Mouse (Mus musculus): ENCODE data around the gene Acot9.
A peak's percentile ranks its signal among the peaks of the same experiment; 100 is the strongest.

Gene Acot9

DNA sequence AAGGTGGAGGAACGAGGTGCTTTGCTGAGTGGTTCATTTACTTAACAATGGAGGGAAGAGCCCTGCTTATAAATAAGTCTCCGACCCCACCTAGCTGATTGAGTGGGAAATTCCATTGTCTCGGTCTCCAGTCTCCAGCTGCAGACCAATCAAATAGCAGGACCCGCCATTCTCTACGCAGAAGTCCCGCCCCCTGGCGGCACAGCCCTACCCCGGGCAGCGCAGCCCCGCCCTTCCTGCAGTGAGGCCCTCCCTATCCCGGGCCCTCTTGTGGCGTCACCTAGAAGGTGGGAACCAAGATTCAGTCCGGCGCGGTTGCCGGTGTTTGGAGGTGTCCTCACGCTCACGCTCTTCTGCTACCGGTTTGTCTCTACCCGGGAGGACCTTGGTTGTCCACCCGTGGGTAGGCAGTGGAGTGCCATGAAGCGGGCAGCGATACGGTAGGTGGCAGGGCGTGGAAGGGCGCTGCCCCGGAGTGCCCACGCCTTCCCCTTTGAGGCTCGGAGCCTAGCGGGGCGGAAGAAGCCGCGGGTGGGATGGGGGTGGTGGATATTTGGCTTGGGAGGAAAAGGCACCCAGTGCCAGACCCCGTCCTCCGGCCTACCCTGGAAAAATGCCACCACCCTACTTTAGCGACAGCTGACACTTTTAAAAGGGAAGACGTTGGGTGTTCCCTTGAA is at the start of gene Acot9:
Gene Acot9, plus strand, starts transcription at position 209 of the 680 bp plus-strand sequence.
- DNase-seq: peak; percentile 80

DNA sequence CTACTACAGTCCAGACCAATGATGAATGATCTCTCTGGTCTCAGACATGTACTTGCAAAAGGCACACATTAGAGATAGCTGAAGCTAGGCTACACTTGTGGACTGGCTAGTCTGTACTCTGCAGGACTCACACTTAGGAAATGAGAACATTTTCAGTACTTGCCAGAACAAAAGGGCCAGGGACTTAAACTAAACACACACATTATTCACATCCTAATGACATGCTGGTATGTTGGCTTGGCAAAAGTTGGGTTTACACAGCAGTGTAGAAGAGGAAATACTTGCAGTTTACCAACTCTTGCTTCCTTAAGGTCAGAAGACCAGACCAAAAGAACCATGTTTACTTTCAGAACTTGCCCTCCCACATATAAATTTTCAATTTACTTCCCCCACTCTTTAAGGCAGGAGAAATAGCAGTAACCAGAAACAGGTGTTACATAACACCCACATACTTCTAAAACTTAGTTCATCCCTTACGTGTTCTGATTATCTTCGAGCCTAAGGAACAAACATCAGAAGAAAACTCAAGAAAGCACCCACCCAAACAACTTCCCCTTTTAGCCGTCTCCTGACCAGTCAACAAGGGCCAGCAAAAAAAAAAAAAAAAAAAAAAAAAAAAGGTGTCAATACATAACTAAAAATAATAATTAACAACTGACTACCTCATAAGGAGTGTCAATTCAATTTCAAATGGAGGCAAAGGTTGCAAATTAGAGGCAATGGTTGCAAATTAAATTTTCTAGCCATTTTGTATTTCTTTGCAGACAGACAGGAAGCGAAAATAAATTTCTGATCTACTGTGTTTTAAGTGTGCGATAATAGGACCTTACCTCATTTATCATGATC is 47.7 kb upstream of the Acot9 start:
- no peak for DNase-seq

DNA sequence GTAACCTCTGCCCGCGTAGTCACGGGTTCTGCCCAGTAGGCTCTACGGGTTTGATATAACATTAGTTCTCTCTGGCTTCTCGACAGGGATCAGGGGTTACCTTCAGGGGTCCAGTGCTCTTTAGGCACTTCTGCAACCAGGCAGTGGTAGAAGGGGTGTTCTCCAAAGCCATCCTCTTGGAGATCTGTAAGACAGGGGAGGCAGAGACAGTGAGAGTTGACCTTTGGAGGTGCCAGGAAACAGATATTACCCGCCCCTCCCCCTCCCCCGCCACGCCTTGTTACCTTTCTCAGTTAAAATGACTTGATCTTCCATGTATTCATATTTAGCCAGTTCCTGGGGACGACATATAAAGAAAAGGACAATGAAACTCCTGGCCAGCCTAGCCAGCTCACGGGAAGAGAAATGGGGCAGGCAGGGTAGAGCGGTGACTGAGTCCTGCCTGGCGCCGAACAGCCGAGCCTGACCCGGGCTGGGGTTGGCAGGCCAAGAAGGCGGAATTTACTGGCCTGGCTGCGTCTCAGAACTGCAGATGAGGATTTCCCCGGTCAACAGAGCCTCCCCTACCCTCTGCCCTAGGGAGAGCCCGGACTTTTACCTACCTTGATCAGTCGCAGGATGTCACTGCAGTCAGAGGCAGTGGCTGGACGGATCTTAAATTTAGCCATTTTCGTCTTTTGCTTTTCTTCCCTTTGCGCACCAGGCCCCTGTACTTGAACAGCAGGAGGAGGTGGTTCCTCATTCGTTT is 46.6 kb upstream of the Acot9 start:
- peak; percentile 29 for DNase-seq

DNA sequence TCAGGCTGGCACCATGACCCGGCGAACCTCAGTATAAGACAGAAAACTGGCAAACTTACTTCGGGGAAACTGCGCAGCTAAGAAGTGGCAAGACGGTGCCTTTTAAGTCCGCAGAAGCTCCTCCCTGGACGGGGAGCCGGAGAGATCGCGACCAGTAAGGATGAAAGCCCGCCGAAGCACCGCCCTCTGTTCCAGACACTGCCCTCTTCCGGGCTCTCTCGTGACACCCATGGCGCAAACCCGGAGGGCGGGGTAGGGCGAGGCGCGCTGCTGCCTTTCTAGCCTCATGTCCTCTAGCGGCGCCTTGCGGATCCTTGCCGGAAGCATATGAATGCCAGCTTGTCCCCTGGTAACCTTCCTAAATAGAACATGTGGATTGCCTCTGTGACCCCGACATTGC is 46.0 kb upstream of the Acot9 start, which contains the start of gene Sat1:
Gene Sat1, minus strand, starts transcription at position 179 of the 400 bp plus-strand sequence.
- DNase-seq: peak; percentile 84

DNA sequence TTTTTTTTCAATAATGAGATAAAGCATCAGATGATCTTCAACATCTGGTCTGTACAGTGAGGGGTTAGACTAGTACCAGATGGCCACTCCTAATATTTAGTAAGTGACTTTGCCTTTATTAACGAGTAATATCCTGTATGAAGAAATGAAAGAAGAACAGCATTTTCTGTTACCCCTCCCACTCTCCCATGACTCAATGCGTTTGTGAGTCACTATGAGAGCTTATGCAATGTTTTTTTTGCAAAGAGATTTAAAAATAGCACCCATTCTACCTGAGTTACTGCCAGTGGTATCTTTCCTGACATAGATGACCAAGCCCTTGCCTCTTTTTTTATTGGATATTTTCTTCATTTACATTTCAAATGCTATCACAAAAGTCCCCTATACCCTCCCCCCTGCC is 44.0 kb upstream of the Acot9 start:
- no peak for DNase-seq

DNA sequence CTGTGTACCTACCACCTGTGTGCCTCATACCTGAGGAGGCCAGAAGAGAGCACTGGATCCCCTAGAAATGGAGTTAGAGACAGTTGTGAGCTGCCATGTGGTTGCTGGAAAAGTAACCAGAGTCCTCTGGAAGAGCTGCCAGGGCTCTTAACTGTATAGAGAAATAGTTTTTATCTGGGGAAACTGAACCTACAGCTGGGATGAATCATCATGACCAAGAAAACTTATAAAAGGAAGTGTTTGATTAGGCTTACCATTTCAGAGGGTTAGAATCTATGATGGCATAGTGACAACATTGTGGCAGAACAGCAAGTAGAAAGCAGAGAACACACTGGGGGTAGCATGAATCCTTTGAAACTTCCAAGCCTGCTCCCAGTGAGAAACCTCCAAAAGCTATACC is 5.4 kb upstream of the Acot9 start:
- no peak for DNase-seq

DNA sequence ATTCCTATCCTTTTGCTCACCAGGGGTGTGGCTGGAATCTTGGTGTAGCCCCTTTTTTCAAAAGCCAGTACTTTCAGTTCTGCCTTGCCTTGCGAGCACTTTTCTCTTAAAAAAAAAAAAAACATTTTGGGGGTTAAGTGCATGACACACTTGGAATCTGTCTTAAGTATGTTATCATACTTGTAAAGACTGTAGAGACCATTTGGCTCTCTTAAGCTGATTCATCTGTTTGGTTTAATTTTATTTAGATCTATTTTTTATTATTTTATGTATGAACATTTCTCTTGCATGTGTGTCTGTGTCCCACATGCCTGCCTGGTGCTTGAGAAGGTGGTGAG is 641 bp downstream of the Acot9 start:
- no peak for DNase-seq

DNA sequence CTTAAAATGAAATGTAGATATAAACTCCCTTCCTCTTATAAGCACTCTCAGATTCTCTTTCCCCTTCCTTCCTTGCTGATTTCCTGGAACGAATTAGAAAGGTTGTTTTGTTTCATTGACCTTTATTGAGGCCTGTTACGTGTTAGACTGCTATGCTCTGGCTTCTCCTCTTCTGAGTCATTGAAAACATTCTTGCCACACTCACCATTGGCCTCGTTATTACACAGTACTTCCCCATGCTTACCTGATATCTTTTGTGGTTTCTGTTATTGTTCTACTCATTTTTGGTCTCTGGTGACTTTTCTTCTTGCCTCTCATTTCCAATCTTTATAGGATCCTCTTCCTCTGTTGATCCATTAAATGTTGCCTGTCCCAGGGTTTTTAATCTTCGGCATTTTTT is 16.2 kb downstream of the Acot9 start:
- DNase-seq: no peak

DNA sequence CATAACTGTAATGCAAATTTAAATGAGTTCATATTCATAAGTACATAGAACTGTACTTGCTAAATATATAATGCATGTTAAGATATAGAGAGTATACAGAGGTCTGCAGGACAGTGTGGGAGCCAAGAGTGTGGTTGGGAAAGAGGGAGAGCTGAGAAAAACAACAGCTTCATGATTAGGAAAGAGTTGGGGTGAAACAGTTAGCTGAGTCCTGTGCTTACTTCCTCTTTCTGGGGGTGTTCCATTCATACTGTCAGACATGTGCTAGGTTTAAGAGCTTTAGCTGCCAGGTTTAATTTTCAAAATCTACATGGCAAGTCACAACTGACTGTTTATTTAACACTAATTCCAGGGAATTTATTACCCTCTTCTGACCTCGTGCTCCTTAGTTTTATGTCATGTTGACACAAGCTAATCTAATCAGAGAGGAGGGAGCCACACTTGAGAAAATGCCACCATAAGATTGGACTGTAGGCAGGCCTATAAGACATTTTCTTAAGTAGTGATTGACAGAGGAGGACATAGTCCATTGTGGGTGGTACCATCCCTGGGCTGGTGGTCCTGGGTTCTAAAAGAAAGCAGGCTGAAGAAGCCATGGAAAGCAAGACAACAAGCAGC is 18.3 kb downstream of the Acot9 start:
- DNase-seq: no peak

DNA sequence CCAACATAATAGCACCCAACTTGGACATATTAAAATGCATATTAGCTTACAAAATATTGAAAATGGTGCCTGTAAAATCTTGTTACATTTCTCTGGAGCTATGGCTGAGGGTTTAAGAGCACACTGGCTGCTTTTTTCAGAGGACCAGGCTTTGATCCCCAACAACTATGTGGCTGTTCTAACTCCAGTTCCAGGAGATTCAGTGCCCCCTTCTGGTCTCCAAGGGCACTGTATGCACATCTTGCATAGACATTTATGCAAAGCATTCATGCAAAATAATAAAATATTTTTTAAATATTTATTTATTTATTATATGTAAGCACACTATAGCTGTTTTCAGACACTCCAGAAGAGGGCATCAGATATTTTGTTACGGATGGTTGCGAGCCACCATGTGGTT is 44.1 kb downstream of the Acot9 start:
- no peak for DNase-seq

DNA sequence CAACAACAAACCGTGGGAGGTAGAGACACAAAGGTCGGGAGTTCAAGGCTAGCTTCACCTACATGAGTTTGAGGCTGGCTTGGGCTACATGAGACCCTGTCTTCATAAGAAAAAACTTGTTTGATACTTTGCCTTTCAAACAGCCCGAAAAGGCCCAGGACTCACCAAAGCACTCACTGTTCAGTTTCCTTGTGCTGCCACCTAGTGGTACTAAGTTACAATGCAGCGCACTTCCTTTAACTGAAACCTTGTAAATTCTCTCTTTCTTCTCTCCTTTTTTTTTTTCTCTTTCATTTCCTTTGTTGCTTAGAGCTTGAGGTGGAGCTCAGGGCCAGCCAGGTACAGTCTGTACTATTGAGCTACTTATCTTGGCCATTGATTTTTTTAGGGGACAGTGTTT is 55.8 kb downstream of the Acot9 start:
- DNase-seq: peak; percentile 15

DNA sequence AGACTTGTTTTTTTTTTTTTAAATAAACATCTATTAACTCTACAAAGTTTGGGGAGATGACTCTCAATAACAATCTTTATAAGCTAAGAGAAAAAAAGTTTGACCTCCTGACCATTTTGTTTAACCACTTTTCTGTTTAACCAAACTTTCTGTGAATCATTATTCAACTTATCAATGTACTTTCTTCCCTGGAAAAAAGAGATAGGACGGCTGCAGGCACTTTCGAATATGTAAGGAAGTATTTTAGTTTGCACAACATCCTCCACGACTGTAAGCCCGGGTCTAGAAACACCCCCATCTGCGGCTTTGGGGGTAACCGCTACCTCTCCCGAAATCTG is 75.3 kb downstream of the Acot9 start:
- DNase-seq: no peak

DNA sequence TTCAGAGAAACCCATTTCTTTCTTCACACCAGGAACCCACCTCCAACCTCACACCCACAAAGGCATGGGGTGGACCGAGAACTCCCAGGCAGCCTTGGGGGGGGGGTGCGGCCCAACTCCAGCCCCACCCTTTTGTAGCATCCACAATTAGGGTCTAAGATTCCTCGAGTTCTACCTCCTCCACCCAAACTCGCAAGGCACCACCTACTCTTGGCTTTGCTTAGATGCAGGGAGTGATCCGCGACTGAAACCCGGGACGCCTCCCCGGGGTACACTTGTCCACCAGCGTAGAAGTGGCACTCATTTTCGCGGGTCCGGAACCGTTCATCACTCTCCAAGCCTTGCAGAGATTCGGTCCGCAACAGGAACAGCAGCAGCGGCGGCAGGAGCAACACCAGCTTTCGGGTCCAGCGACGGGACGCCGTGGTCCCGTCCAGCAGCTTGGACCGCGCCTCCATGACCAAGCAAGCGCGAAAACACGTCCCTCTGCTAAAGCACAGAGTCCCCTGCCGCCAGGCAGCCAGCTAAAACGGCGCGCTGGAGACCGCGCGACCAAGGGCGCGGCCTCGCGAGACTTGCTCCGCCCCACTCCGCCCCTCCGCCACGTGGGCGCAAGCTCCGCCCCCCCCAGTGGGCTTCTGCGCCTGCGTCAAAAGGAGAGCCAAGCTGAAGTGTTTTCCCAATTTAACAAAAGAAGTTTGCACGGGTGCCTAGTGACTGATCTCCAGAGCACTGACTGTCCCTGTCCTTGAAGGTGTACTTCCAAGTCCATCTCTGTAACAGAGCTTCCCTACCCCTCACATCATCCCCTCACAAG is 75.9 kb downstream of the Acot9 start:
- DNase-seq: peak; percentile 76

DNA sequence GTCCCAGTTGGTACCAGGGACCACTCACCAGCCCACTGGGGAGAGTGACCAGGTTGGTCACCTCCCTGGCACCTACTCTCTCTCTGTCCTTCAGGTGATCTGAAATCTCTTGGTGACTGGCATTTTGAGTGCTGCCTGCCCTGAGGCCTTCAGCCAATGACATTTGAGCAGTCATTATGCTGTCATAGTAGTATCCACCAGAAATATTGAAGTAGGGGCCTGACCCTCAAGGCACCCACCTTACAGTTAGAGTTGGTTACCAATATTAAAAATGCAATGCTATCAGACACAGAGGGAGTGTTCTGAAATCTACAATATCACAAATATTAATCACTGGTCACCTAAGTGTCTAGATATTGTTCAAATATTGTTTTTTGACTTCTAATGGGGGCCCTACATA is 78.4 kb downstream of the Acot9 start, which contains the start of gene Prdx4:
Gene Prdx4, minus strand, starts transcription at position 101 of the 400 bp plus-strand sequence.
- no peak for DNase-seq

DNA sequence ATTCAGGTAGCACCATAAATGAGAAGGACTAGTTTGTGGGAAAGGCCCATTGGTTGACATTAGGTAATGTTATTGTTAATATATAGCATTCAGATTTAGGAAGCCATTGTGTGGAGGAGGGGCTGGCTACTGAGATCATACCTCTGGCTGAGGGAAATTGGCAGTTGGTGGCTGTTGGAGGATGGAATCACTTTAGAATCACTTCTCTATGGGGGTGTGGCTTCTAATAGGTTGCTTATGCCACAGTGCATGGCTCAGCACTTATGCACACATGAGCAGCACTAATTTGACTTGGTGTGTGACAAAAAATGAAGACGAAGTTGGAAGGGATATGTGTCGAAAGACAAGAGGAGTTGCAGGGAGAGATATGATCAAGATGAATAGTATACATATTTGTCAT is 84.0 kb downstream of the Acot9 start:
- no peak for DNase-seq
